Mouse (Mus musculus) adrenal gland, postnatal 4 days (tissue): Measurements from ENCODE around the gene Cd276. TPM values are rescaled to one million over a fixed set of nuclear protein-coding genes. Genes with fewer than 3 reads are reported as not detected.

Experiments used
- DNase-seq, 2 experiments: peaks; one replicate each; pipeline ENCODE4 v3.0.0; 2021 to 2022; ENCODE audit warnings: low spot score in 2 of 2, mixed read lengths in 2 of 2
- total RNA-seq, 2 experiments: library from RNA; stranded (reverse); gene quantifications; 2 replicates each; pipeline ENCODE4 v1.2.3; 2021

Cd276 gene
- total RNA-seq, 2 experiments from 2014 or later: 35.3 to 37.2 TPM

GRCm38 (mm10) chr9:58554056-58554907, 955 bp downstream of the Cd276 start:
- DNase-seq: no peak

GRCm38 (mm10) chr9:58552083-58552482, 3.2 kb downstream of the Cd276 start:
- DNase-seq: no peak

GRCm38 (mm10) chr9:58550928-58551327, 4.3 kb downstream of the Cd276 start:
- no peak for DNase-seq

DNA sequence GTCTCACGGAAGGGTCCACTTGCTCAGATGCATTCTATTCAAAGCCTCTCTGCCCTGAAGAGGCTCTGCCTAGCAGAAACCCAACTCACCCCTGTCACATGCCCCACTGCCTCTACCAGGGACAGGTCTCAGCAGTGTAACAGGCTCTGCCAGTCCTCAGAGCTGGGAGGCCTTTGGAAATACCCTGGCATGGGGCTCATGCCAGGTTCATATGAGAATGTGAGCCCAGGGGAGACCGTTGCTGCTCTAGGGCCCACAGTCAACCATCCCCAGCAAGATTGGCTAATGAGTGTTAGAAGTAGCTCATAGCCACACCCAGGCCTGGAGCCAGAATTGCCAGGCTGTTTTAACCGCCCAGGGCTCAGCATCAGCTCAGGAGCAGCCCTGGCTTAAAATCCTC, 5.5 kb downstream of the Cd276 start:
- DNase-seq: no peak

DNA sequence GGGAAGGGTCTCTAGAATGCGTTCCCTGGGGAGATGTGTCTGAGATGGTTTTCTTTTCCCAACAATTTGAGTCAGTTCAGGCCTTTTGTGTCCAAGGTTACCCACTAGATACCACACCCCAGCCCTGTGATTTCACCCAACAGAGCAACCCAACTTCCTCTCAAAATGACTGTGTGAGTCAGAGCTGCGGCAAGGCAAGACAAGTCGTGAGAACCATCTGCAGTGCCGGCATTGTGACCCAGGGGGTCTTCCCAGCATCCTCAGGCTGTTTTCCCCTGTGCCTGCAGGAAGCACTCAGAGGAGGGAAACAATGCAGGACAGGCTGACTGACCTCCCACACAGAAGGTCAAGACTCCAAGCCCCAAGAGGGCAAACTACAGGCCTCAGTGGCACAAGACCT, 6.3 kb downstream of the Cd276 start:
- DNase-seq: no peak

GRCm38 (mm10) chr9:58546630-58547360, 8.4 kb downstream of the Cd276 start:
- DNase-seq: no peak

DNA sequence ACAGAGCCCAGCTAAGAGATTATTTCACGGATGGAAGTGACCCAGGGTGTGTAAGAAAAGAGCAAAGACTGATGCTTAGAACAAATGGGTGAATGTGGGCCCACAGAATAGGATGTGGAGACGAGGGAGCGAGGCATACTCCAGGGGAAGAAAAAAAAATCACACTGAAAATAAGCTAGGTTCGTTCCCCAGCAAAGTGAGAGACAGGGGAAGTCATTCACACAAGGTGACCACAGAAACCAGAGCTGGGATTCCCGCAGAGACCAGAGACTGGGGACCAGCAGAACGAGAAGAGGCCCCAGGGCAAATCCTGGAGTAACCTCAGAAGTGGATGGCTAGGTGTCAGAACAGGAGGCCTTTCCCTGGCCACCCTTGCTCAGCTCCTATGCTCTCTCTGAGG, 9.8 kb downstream of the Cd276 start:
- no peak for DNase-seq

DNA sequence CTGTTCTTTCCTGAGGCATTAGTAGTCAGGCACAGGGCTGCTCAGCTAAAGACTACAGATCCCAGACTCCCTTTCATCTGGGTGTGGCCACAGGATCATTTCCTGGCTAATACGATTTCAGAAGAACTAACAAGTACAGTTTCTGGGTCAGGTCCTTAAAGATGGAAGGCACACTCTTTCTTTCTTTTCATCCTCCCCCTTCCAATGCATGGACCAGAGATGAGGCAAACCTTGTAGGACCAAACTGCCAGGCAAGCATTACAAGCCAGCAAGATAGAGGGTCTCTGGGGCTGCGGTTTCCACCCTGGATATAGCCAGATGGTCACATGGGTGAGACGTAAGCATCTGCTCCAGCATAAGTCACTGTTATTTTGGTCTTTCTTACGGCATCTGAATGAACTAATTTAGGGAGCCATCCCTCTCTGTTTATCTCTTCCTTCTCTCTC, 10.3 kb downstream of the Cd276 start:
- DNase-seq: no peak

- DNase-seq: peak; percentile 57 to 71
These were observed 13.3 kb downstream of the Cd276 start for GRCm38 (mm10) chr9:58541895-58542338.

DNA sequence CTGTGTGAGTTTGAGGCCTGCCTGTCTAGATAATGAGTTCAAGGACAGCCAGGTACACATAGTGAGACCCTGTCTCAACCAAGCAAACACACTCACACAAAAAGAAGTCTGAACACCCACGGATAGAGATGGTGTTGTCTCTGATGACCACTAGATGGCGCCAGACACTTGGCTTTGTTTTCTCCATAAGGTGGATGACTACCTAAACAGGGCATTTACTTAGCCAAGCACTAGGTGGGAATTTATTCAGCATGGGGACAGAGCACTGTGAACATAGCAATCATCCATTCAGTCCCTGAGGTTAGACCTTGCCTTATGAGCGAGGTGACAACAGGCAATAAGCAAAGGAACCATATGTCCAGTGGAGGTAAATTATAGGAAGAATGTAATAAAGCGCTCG, 15.4 kb downstream of the Cd276 start:
- DNase-seq: no peak

DNA sequence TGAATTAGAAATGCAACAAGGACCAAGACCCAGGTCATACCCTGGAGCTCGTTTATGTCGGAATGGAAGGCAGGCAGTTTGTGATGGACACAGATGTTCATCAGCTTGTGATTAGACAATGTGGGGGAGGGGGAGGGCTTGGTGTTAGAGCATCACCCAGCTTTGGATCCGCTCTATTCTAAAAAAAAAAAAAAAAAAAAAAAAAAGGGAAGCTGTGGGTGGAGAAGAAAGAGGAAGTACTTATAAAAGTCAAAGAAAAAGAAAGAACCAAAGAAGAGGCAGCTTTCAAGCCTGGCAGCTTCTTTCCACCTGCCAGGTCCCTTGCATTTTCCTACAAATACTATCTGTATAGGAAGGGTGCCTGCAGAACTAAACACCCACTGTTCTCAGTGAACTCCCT, 17.5 kb downstream of the Cd276 start:
- no peak for DNase-seq

- DNase-seq: no peak
These were observed 19.6 kb downstream of the Cd276 start for GRCm38 (mm10) chr9:58535447-58536134.

- peak in 1 of 2 experiments; percentile 43 for DNase-seq
These were observed 20.5 kb downstream of the Cd276 start for GRCm38 (mm10) chr9:58534766-58535165.

DNA sequence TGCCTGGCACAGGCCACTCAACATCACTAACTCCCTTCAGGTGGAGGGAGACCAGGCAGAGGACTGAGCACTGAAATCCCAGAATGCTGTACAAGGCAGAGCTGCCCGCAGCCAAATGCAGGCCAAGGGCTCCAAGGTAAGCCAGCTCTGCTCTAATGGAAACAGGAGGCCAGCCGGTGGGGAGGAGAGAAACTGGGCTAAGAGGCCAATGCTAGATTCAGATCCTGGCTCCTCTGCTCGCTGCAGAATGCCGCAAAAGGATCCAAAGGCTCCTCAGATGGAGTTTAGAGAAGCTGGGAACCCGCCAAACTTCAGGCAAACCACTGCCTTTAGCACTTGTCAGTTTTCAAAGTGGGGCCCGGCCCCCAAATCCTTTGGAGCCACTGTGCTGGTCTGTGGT, 21.9 kb downstream of the Cd276 start:
- DNase-seq: no peak

DNA sequence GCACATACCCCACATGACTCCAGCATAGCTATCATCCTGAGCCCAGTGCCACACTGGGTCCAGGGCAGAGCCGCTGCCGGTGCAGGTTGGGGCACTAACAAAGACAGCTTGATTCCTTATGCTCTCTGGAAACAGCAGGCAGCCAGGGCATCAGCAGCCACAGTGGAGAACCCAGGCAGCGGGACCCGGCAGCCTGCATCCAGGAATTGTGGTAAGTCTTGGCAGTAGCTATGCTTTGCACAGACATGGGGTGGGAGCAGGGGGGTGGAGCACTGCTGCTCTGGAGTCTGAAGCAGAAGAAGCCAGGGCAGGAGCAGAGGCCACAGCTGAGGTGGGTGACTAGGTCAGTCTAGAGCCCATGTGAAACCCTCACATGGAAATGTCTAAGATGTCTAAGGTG, 23.0 kb downstream of the Cd276 start:
- DNase-seq: no peak

GRCm38 (mm10) chr9:58530407-58530806, 24.8 kb downstream of the Cd276 start:
- DNase-seq: no peak

- no peak for DNase-seq
These were observed 27.4 kb downstream of the Cd276 start for GRCm38 (mm10) chr9:58527841-58528240.

GRCm38 (mm10) chr9:58525108-58525507, 30.1 kb downstream of the Cd276 start:
- no peak for DNase-seq

DNA sequence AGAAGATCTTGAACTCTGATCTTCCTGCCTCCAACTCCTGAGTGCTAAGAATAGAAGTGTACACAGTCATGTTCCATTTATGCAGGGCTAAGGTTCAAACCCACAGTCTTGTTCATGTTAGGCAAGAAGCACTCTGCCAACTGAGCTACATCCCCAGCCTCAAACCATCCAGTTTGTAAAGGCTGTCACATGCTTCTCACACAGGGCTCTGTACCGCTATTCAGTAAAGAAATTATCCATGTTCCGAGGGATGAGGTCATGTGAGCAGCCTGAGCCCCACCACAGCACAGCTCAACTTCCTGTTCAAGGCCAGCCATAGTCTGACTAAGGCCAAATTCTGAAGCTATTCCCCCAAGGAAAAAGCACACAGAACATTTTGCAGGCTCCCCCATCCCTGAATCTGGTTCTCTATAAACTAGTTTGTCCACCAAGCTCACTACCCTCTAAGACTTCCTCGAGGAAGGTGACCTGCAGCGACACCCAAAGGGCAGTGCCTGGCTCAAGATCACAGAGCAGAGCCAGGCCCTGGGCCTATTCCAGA, 33.3 kb downstream of the Cd276 start:
- no peak for DNase-seq

DNA sequence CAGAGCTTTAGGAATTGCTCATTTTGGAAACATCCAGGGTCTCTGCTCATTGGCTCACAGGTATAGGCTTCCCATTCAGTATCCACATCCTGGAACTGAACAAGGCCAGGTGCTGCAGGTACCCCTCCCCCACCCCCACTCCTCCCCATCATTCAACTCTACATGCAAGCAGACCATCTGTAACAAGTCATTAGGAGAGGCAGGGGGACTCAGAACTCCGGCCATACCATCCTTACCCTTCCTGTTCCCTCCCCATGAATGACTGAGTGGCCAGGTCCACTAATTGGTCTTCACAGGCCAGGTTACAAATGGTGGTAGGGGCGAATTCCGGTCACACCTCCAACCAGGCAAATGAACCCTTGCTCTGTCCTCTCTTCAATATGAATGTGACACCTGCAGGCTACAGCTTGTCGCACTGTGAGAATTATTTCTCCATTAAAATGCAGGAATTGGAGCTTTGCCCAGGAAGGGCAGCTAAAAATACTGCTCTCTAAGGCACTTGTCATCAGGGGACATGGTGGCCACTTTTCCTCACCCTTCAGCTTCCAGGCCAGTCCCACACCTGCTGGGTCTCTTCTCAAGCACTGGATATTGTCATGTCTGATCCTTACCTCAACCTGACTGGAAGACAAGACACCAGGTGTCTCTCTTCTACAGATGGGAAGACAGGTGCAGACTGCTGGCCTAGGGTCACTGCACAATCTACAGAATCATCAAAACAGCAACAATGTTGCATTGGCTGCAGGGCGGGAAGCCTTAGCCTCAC, 34.2 kb downstream of the Cd276 start:
- DNase-seq: no peak

DNA sequence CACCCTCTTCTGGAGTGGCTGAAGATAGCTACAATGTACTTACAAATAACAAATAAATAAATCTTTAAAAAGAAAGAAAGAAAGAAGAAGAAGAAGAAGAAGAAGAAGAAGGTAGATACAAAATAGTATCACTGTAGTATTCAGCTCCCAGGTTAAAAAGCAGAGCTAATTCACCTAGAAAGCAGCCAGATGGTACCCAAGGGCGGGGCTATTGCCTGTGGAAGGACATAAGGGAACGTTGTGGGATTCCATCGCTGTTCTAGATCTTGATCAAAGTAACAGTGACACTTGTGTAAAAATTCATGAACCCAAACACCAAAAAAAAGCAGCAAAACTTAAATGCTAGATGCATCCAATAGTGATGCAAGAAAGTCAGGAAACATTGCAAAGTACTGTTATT, 35.3 kb downstream of the Cd276 start:
- no peak for DNase-seq
